Mouse (Mus musculus) cortical plate, adult 2 months (tissue): ENCODE data around the gene Rabac1.

ENCODE experiments used
- CTCF ChIP-seq: fragments of 200-500 bp; IDR thresholded peaks from 2 replicates; pipeline ENCODE4 v1.5.1; 2011; ENCODE audit warnings: mild to moderate bottlenecking, control low read depth, low read length; ENCODE audit not compliant: insufficient read depth; ENCODE audit errors: extremely low read depth
- POLR2A ChIP-seq: fragments of 200-500 bp; IDR thresholded peaks from 2 replicates; pipeline ENCODE4 v1.6.1; 2011; ENCODE audit warnings: mild to moderate bottlenecking, low read length, control low read depth; ENCODE audit not compliant: insufficient read depth; ENCODE audit errors: extremely low read depth

DNA sequence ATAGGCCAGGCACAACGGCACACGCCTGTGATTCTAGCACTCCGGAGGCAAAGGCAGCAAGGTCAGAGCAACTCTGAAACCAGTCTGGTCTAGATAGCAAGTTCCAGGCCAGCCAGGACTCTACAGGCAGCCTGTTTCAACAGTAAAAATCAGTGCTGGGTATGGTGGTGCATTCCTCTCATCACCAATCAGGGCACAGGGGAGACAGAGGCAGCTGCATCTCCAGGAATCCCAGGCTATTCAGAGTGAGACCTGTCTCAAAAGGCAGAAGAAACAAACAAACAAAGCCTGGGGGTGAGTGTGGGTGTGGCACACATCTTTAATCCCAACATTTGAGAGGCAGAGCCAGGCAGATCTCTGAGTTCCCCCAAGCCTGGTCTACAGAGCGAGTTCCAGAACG is 10.8 kb upstream of the Rabac1 start:
- no peak for TF ChIP-seq CTCF
- no peak for TF ChIP-seq POLR2A
